Mouse (Mus musculus): ENCODE measurements around the gene Olfr466. TPM values are rescaled to one million over a fixed set of nuclear protein-coding genes. Genes with fewer than 3 reads are reported as not detected.

Gene Olfr466
- polyA plus RNA-seq, 1 experiment from 2014 or later, result not detected

GRCm38 (mm10) chr13:65122111-65122510 is 27.9 kb upstream of the Olfr466 start:
- 76% methylated on average over 1 of the region's 1 CpGs for WGBS
- no peak overlapping the region for H3K27ac ChIP-seq (ENCODE audit: low read depth)
- DNase-seq, result no peak

GRCm38 (mm10) chr13:65127063-65127847 is 22.8 kb upstream of the Olfr466 start:
- no peak for TF ChIP-seq CTCF (IDR thresholded peaks at IDR 0.05; ENCODE audit: low read depth)
- no peak overlapping the region for H3K27ac ChIP-seq (ENCODE audit: low read depth)
- H3K4me3 ChIP-seq (ENCODE audit: low read depth, low read length), result no peak overlapping the region
- H3K36me3 ChIP-seq (ENCODE audit: insufficient read depth), result no peaks in the 10 kb centered on the region
- no peak overlapping the region for H3K9ac ChIP-seq
- WGBS, result 69% methylated on average over 3 of the region's 3 CpGs
- no peak overlapping the region for H3K4me2 ChIP-seq
- H3K4me1 ChIP-seq (ENCODE audit: insufficient read depth), result no peaks in the 10 kb centered on the region
- no peaks in the 10 kb centered on the region for H3K27me3 ChIP-seq (ENCODE audit: insufficient read depth, low read length)
- no peaks in the 10 kb centered on the region for H3K9me3 ChIP-seq (ENCODE audit: low read depth, low read length)
- DNase-seq (no peak), ATAC-seq (ENCODE audit: insufficient read depth) (no peak)

More at GRCm38 (mm10) chr13:65122111-65122510, 27.9 kb upstream of the Olfr466 start:
- no peak overlapping the region for H3K9ac ChIP-seq
- no peaks in the 10 kb centered on the region for H3K36me3 ChIP-seq (ENCODE audit: insufficient read depth)
- no peaks in the 10 kb centered on the region for H3K4me1 ChIP-seq (ENCODE audit: insufficient read depth)
- H3K9me3 ChIP-seq (ENCODE audit: low read depth, low read length), result no peaks in the 10 kb centered on the region
- H3K4me2 ChIP-seq, result no peak overlapping the region
- H3K27me3 ChIP-seq (ENCODE audit: insufficient read depth, low read length), result no peaks in the 10 kb centered on the region
- H3K4me3 ChIP-seq (ENCODE audit: low read depth, low read length), result no peak overlapping the region
- TF ChIP-seq CTCF (IDR thresholded peaks at IDR 0.05; ENCODE audit: low read depth), result no peak
- ATAC-seq (ENCODE audit: insufficient read depth), result no peak

GRCm38 (mm10) chr13:65137789-65138188 is 12.3 kb upstream of the Olfr466 start, which contains the start of gene Olfr465-ps1:
Olfr465-ps1 (plus strand) TSS chr13:65138089.
- no peaks in the 10 kb centered on the region for H3K9me3 ChIP-seq (ENCODE audit: low read depth, low read length)
- no peak for ATAC-seq (ENCODE audit: insufficient read depth)
- H3K27ac ChIP-seq (ENCODE audit: low read depth), result no peak within 1 kb of the TSS
- no peak for TF ChIP-seq CTCF (IDR thresholded peaks at IDR 0.05; ENCODE audit: low read depth)
- H3K4me1 ChIP-seq (ENCODE audit: insufficient read depth), result no peaks in the 10 kb centered on the region
- H3K27me3 ChIP-seq (ENCODE audit: insufficient read depth, low read length), result no peaks in the 10 kb centered on the region
- no peak for DNase-seq
- H3K9ac ChIP-seq, result no peak within 1 kb of the TSS
- H3K4me2 ChIP-seq, result no peak within 1 kb of the TSS
- no peak within 1 kb of the TSS for H3K4me3 ChIP-seq (ENCODE audit: low read depth, low read length)
- 81% methylated on average over 4 of the region's 4 CpGs for WGBS
- H3K36me3 ChIP-seq (ENCODE audit: insufficient read depth), result no peaks in the 10 kb centered on the region

GRCm38 (mm10) chr13:65174102-65174501 is 24.1 kb downstream of the Olfr466 start:
- Histone ChIP-seq H3K9me3 (ENCODE audit: low read depth, low read length) (no peaks in the 10 kb centered on the region), H3K4me2 (no peak overlapping the region), H3K4me1 (ENCODE audit: insufficient read depth) (no peaks in the 10 kb centered on the region), H3K36me3 (ENCODE audit: insufficient read depth) (no peaks in the 10 kb centered on the region), H3K4me3 (ENCODE audit: low read depth, low read length) (no peak overlapping the region), H3K27ac (ENCODE audit: low read depth) (no peak overlapping the region), H3K9ac (no peak overlapping the region), H3K27me3 (ENCODE audit: insufficient read depth, low read length) (no peaks in the 10 kb centered on the region)
- no peak for ATAC-seq (ENCODE audit: insufficient read depth)
- no peak for TF ChIP-seq CTCF (IDR thresholded peaks at IDR 0.05; ENCODE audit: low read depth)
- no peak for DNase-seq
- 79% methylated on average over 3 of the region's 3 CpGs for WGBS

GRCm38 (mm10) chr13:65175734-65176471 is 25.9 kb downstream of the Olfr466 start:
- Histone ChIP-seq H3K9ac (no peak overlapping the region), H3K9me3 (ENCODE audit: low read depth, low read length) (no peaks in the 10 kb centered on the region), H3K27me3 (ENCODE audit: insufficient read depth, low read length) (no peaks in the 10 kb centered on the region), H3K27ac (ENCODE audit: low read depth) (no peak overlapping the region), H3K36me3 (ENCODE audit: insufficient read depth) (no peaks in the 10 kb centered on the region), H3K4me1 (ENCODE audit: insufficient read depth) (no peaks in the 10 kb centered on the region), H3K4me2 (peak overlapping the region; percentile 42), H3K4me3 (ENCODE audit: low read depth, low read length) (0 out of 2 replicates have a peak overlapping the region, but pooled peaks have one; percentile 4)
- 15% methylated on average over 46 of the region's 46 CpGs for WGBS
- DNase-seq, result peak; percentile 56
- TF ChIP-seq CTCF (IDR thresholded peaks at IDR 0.05; ENCODE audit: low read depth), result peak; percentile 68
- peak; percentile 49; the same call in 1 of the 2 replicates for ATAC-seq (ENCODE audit: insufficient read depth)

GRCm38 (mm10) chr13:65176472-65177091 is 26.5 kb downstream of the Olfr466 start:
- H3K9me3 ChIP-seq (ENCODE audit: low read depth, low read length), result no peaks in the 10 kb centered on the region
- H3K27me3 ChIP-seq (ENCODE audit: insufficient read depth, low read length), result no peaks in the 10 kb centered on the region
- no peaks in the 10 kb centered on the region for H3K36me3 ChIP-seq (ENCODE audit: insufficient read depth)
- TF ChIP-seq CTCF (IDR thresholded peaks at IDR 0.05; ENCODE audit: low read depth), result no peak
- no peak overlapping the region for H3K4me2 ChIP-seq
- no peak overlapping the region for H3K4me3 ChIP-seq (ENCODE audit: low read depth, low read length)
- ATAC-seq (ENCODE audit: insufficient read depth), result no peak
- H3K4me1 ChIP-seq (ENCODE audit: insufficient read depth), result no peaks in the 10 kb centered on the region
- DNase-seq, result no peak
- H3K27ac ChIP-seq (ENCODE audit: low read depth), result no peak overlapping the region
- no peak overlapping the region for H3K9ac ChIP-seq
- whole genome bisulfite sequencing, result 53% methylated on average over 15 of the region's 15 CpGs

- Histone ChIP-seq H3K9me3 (ENCODE audit: low read depth, low read length) (no peaks in the 10 kb centered on the region; the same call in 1 of the 2 replicates), H3K36me3 (ENCODE audit: insufficient read depth) (no peaks in the 10 kb centered on the region), H3K9ac (no peak overlapping the region), H3K4me2 (no peak overlapping the region), H3K4me3 (ENCODE audit: low read depth, low read length) (no peak overlapping the region), H3K27ac (ENCODE audit: low read depth) (no peak overlapping the region), H3K4me1 (ENCODE audit: insufficient read depth) (no peaks in the 10 kb centered on the region), H3K27me3 (ENCODE audit: insufficient read depth, low read length) (no peaks in the 10 kb centered on the region)
- DNase-seq, result no peak
- WGBS, result 67% methylated on average over 1 of the region's 1 CpGs
- no peak for ATAC-seq (ENCODE audit: insufficient read depth)
- TF ChIP-seq CTCF (IDR thresholded peaks at IDR 0.05; ENCODE audit: low read depth), result no peak
Measured at GRCm38 (mm10) chr13:65200667-65201066, 50.6 kb downstream of the Olfr466 start.

Other genes with a start within 250 kb of the Olfr466 start
- 0.09 TPM in 1 of 2 replicates, not detected in the other for gene Cntnap3, start 246.3 kb upstream of the Olfr466 start, polyA plus RNA-seq (2014; fragmentation: Nextera tagmentation; extraction: Ambion mirVana)
- not detected in 2 replicates for gene Spata31, start 232.8 kb upstream of the Olfr466 start, polyA plus RNA-seq (2014; fragmentation: Nextera tagmentation; extraction: Ambion mirVana)
- gene Spata31d1c, start 117.2 kb upstream of the Olfr466 start, polyA plus RNA-seq (2014; fragmentation: Nextera tagmentation; extraction: Ambion mirVana), result not detected in 2 replicates
- not detected in 2 replicates for gene Prss47, start 97.5 kb upstream of the Olfr466 start, polyA plus RNA-seq (2014; fragmentation: Nextera tagmentation; extraction: Ambion mirVana)
- 56.8 and 58.3 TPM in 2 replicates for gene Mfsd14b, start 37.3 kb upstream of the Olfr466 start, polyA plus RNA-seq (2014; fragmentation: Nextera tagmentation; extraction: Ambion mirVana)
- gene Olfr465-ps1, start 12.2 kb upstream of the Olfr466 start, polyA plus RNA-seq (2014; fragmentation: Nextera tagmentation; extraction: Ambion mirVana), result not detected in 2 replicates
- gene Nlrp4f, start 55.7 kb downstream of the Olfr466 start, polyA plus RNA-seq (2014; fragmentation: Nextera tagmentation; extraction: Ambion mirVana), result not detected in 2 replicates
- gene Gm10775, start 109.3 kb downstream of the Olfr466 start, polyA plus RNA-seq (2014; fragmentation: Nextera tagmentation; extraction: Ambion mirVana), result not detected in 2 replicates
- gene Zfp369, start 128.6 kb downstream of the Olfr466 start, polyA plus RNA-seq (2014; fragmentation: Nextera tagmentation; extraction: Ambion mirVana), result 17.2 and 17.9 TPM in 2 replicates